Mouse (Mus musculus) retina, embryonic 14.5 days (tissue): ENCODE results near the gene Tchp.

Experiments
- DNase-seq: peaks from one replicate; pipeline ENCODE4 v3.0.0-alpha.2; 2015; ENCODE audit warnings: low spot score

The Tchp gene

GRCm38 (mm10) chr5:114707265-114708068 is at the start of gene Tchp:
TSS of gene Tchp (plus strand) at chr5:114707760.
- peak; percentile 99 for DNase-seq

- peak; percentile 24 for DNase-seq
These were observed 49.3 kb upstream of the Tchp start, which contains the start of gene Trpv4 for GRCm38 (mm10) chr5:114658255-114658654. TSS of gene Trpv4 (minus strand) at chr5:114658421.

GRCm38 (mm10) chr5:114661029-114661428 is 46.5 kb upstream of the Tchp start:
- no peak for DNase-seq

GRCm38 (mm10) chr5:114664139-114664538 is 43.4 kb upstream of the Tchp start:
- no peak for DNase-seq

GRCm38 (mm10) chr5:114664750-114665149 is 42.8 kb upstream of the Tchp start:
- no peak for DNase-seq

GRCm38 (mm10) chr5:114666659-114667058 is 40.9 kb upstream of the Tchp start:
- no peak for DNase-seq

GRCm38 (mm10) chr5:114667228-114667856 is 40.2 kb upstream of the Tchp start:
- DNase-seq = peak; percentile 100

- no peak for DNase-seq
These were observed 38.5 kb upstream of the Tchp start for GRCm38 (mm10) chr5:114669014-114669413.

- DNase-seq = no peak
These were observed 34.4 kb upstream of the Tchp start for GRCm38 (mm10) chr5:114673114-114673513.

GRCm38 (mm10) chr5:114674594-114674993 is 33.0 kb upstream of the Tchp start:
- DNase-seq = no peak

- DNase-seq = no peak
These were observed 27.5 kb upstream of the Tchp start for GRCm38 (mm10) chr5:114679841-114680591.

- no peak for DNase-seq
These were observed 26.8 kb upstream of the Tchp start for GRCm38 (mm10) chr5:114680676-114681285.

- no peak for DNase-seq
These were observed 25.8 kb upstream of the Tchp start for GRCm38 (mm10) chr5:114681717-114682116.

- DNase-seq = no peak
These were observed 21.6 kb upstream of the Tchp start for GRCm38 (mm10) chr5:114685986-114686385.

GRCm38 (mm10) chr5:114686726-114687210 is 20.8 kb upstream of the Tchp start:
- DNase-seq = no peak

GRCm38 (mm10) chr5:114687901-114688300 is 19.7 kb upstream of the Tchp start:
- DNase-seq = no peak

- DNase-seq = no peak
These were observed 18.9 kb upstream of the Tchp start for GRCm38 (mm10) chr5:114688703-114689102.

- peak; percentile 30 for DNase-seq
These were observed 17.7 kb upstream of the Tchp start for GRCm38 (mm10) chr5:114689700-114690366.

- peak; percentile 96 for DNase-seq
These were observed 16.7 kb upstream of the Tchp start, which contains the start of gene Gltp for GRCm38 (mm10) chr5:114690633-114691567. TSS of gene Gltp (minus strand) at chr5:114690984.

- DNase-seq = no peak
These were observed 11.8 kb upstream of the Tchp start for GRCm38 (mm10) chr5:114695775-114696174.
